Mouse (Mus musculus) right cerebral cortex, adult 2 months (tissue): ENCODE results near the gene Elane.
A peak's percentile ranks its signal among the peaks of the same experiment; 100 is the strongest.

Experiments
- DNase-seq, 2 experiments: peaks; one replicate each; pipeline ENCODE4 v3.0.0; 2021 to 2022; ENCODE audit warnings: low spot score in 2 of 2

Elane gene

DNA sequence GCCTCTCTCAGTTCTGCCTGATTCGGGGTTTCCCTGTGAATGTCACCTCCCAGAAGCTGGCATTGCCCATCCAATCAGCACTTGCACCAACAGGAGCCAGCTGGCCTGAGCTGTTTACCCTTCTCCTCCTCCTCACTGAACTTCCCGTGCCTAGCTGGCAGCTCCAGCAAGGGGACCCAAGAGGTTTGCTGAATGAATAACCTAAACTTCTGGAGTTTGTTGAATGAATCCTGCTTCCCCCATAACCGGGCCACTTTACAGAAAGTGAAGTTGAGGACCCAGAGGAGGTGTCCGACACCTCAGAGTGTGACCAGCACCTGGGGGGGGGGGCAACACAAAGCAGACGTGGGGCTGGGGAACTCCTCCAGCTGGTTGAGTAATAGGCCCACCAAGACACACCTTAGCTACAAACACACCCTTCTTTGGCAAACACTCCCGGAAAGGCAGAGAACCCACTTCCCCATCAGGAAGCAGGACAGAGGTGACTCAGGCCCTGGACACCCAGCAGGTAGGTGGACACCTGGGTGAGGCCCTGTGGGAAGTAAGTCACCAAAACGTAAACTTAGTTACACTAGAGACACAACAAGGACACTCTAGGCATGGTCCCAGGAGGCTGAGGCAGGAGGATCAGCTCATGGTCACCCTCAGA is 29.0 kb downstream of the Elane start:
- no peak for DNase-seq

DNA sequence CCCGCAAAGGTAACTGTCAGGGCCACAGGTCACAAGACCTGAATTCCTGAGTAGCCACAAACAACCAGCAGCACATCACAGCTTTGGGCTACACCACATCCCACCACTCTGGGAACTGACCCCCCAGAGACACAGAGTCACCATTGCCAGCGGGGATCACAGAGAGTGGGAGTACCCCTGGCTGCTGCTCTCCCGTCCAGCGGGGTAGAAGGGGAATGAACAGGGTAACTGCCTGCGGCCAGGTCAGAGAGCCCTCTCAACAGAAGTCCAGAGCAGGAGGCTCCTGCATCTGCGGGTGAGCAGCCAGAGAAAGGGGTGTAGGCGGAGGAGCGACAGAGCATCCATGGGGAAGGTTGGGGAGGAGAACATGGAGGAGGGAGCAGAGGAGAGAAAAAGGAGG is 30.0 kb downstream of the Elane start:
- no peak for DNase-seq

DNA sequence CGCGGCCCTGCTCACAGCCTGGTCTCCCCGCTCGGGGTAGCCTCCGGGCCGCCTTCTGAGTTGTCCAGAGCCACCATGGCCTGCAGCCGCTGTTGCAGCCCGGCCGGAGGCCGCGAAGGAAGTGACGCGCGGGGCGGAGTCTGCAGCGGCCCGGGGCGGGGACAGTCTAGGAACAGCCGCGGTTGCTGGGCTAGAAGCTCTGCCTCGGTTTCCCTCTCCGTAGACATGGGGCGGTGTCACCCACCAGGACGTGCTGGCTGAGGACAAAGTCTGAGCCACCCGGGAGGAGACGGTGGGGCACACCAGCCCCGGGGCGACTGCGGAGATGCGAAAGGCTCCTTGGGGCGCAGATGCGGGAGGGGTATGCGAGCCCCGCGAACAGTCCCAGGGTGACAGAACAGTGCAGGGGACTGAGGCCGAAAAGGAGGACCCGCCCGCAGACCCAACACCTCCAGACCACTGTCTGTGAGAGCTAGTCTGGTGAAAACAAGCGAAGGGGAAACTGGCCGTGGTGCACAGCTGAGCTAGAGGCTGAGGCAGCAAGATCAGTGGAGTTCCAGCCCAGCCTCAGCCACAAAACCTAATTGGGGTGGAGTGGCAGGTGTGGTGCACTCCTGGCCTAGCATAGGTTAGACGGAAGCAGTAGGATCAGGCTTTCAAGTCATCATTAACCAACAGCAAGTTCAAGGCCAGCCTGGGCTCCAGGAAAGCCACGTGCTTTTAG is 30.9 kb downstream of the Elane start, which contains the start of gene Kiss1r:
TSS of gene Kiss1r (plus strand) at position 164 of the 724 bp plus-strand sequence.
- DNase-seq: peak; percentile 82 to 89

DNA sequence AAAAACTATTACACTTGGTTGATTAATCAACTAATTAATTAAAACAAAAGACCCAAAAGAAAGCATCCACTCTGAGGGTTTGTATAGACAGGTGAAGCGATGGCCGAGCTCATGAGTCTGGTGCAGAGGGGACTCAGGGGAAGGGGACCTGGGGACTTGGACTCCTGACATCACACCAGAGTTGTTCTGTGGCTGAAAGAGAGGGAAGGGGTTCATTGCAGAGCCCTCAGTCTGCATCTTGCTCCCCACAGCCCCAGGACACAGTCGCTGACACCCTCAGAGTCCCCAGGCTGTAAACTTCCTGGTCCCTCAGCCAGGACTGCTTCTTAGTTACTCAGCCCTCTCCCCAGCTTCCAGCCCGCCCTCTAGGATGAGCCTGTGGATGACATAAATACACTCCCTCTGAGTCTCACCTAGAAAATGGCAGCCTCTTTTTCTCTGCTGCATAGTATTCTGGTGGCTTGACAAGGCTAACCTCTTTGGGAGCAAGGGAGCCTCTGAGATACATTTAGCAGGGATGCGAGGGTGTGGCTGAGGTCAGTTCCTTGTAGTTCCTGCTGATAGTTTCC is 31.6 kb downstream of the Elane start:
- DNase-seq: no peak

DNA sequence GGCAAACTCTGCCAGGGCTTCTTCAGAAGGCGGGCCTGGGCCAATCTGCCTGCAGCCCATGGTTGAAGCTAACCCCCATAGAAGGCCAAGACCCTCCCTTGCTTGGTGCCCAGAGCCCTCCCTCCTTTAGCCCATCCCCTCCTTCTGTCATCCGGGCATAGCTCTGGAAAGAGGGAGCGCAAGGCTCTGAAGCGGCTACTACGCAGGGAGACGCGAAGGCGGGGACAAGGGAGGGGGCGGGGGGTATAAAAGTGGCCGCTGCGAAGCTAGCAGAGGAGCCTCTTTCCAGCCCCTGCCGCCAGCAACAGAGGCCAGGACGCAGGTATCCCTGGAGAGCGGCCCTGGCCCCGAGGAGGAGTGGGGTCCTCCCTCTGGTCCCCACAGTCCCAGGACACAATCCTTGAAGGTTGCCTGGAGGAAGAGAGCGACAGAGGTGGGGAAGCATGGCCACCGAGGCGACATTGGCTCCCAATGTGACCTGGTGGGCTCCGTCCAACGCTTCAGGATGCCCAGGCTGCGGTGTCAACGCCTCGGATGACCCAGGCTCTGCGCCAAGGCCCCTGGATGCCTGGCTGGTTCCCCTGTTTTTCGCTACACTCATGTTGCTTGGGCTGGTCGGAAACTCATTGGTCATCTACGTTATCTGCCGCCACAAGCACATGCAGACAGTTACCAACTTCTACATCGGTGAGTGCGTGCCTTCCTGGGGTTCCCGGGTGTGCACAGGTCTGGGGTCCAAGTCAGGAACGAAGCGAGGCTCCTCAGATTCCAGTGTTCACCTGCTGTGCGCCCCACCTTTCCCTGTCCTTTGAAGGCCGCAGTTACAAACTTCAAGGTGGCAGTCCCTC is 32.4 kb downstream of the Elane start:
- DNase-seq: no peak

DNA sequence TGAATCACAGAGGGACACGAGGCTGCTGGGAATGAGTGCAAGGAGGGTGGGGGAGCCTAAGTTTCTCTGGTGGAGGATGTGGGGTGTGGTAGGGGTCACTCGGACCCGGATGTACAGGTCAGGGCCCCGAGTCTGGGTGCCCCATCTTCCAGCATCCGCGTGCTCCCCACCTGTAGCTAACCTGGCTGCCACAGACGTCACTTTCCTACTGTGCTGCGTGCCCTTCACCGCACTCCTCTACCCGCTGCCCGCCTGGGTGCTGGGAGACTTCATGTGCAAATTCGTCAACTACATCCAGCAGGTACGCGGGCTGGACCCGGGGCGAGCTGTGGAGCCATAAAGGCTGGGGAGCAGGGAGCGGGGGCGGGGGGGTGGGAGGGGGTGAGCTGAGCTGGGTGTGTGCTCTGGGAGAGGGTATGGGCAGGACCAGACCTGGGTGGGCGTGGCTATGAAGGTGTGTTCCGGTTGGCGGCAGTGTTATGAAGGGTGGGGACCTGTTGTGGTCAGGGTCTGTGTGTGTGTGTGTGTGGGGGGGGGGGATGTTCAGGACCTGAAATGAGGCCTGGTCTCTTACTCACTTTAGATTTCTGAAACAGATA is 33.3 kb downstream of the Elane start:
- no peak for DNase-seq

DNA sequence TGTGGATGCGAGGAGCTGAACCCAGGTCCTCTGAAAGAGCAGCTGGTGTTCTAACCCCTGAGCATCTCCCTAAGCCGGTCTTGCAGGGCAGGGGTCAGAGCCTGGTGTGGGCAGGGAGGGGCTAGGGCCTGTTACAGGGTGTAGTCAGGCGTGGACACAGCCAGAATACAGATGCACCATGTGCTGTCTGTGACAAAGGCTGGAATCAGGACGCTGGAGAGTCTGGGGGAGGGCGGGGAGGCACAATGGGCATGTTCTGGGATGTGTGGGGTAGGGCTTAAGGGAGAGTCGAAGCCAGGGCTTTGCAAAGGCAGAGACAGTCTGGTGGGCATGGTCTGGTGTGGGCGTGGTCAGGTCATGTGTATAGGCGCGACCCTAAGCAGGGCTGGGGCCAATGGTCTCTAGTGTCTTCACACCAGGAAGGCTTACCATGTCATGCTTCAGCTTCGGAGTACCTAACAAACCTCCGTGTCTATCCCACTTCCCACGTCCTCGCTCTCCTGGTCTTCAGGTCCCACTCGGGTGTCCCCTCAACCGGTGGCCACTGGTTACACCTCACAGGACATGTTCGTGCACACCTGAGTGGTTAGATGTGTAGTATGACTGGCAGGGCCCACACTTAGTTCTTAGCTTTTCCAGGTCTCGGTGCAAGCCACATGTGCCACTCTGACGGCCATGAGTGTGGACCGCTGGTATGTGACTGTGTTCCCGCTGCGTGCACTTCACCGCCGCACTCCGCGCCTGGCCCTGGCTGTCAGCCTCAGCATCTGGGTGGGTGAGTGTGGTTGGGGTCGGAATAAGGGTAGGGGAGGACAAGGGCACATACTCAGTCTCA is 34.2 kb downstream of the Elane start:
- no peak for DNase-seq

DNA sequence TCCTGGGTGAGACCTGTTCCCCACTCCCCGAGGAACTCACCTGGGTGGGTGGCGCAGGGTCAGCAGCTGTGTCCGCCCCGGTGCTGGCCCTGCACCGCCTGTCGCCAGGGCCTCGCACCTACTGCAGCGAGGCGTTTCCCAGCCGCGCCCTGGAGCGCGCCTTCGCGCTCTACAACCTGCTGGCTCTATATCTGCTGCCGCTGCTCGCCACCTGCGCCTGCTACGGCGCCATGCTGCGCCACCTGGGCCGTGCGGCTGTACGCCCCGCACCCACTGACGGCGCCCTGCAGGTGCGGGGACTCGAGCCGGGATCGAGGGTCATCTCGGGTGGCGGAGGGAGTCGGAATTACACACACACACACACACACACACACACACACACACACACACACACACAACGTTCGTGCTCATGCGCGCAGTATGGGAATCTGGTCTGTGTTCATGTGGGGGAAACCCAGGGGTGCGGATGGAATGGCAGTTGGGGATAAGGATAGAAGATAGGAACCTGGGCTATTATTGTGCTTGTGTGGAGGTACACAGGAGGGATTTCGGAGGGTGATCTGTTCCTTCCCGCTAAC is 35.0 kb downstream of the Elane start, which contains the start of gene R3hdm4:
TSS of gene R3hdm4 (minus strand) at position 251 of the 578 bp plus-strand sequence.
- no peak for DNase-seq

DNA sequence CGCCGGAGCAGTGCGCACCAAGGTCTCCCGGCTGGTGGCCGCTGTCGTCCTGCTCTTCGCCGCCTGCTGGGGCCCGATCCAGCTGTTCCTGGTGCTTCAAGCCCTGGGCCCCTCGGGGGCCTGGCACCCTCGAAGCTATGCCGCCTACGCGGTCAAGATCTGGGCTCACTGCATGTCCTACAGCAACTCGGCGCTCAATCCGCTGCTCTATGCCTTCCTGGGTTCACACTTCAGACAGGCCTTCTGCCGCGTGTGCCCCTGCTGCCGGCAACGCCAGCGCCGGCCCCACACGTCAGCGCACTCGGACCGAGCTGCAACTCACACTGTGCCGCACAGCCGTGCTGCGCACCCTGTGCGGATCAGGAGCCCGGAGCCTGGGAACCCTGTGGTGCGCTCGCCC is 35.5 kb downstream of the Elane start:
- no peak for DNase-seq

DNA sequence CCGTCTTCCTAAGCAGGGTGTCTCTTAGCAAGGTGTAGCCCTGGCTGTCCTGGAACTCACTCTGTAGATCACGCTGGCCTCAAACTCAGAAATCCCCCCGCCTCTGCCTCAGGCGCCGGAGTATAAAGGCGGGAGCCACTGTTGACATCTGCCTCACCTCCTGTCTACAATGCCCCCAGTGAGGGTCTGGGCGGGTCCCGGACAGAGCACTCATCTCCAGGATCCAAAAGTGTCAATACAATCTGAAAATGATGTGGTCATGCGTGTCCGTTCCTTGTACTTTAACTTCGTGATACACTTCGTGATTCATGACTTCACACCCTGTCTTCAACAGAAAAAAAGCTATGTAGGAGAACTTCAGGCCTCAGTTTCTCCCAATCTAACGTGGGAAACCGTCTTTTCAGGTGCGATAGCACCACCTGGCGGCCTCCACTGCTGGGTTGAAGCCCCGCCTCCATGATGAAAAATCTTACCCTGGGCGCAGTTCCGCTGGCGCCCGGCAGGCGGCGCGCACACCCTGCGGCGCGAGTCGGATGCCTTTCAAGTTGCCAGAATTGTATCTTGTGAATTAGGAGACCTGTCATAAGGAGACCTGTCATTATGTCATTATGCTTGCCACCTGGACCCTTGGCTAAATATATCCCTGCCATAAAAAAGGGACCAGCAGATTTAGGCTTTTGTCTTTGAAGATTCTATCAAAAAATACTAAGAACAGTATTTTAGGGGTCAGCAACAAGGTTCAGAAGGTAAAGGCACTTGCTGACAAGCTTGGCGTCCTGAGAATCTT is 39.1 kb downstream of the Elane start:
- DNase-seq: peak; percentile 98 to 99

DNA sequence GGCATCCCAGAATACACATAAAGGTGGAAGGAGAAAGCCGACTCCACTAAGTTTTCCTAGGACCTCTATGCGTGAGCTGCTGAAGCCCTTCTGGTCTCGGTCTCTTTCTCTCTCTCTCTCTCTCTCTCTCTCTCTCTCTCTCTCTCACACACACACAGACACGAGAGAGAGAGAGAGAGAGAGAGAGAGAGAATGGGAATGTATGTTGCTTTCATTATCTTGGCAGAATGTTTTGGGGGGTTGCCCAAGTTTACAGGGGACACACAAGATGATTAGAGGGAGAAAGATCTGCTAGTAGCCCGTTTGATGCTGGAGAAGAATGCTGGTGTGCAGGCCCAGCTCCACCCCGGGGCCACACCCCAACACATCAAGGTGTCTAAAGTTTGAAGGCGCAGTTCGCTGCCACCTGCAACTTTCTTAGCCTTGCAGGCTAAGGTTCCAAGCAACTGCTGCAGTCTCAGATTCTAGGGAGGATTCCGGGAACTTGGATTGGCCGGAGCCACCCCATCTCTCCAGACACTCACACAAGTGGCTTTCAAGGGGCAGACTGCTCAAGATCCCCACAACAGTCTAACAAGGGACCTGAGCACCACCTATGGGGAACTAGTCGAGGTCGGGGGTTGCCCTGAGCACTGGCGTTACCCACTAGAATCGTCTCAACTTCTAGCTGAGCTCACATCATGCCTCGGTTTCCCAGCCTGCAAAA is 39.9 kb downstream of the Elane start:
- DNase-seq: no peak

DNA sequence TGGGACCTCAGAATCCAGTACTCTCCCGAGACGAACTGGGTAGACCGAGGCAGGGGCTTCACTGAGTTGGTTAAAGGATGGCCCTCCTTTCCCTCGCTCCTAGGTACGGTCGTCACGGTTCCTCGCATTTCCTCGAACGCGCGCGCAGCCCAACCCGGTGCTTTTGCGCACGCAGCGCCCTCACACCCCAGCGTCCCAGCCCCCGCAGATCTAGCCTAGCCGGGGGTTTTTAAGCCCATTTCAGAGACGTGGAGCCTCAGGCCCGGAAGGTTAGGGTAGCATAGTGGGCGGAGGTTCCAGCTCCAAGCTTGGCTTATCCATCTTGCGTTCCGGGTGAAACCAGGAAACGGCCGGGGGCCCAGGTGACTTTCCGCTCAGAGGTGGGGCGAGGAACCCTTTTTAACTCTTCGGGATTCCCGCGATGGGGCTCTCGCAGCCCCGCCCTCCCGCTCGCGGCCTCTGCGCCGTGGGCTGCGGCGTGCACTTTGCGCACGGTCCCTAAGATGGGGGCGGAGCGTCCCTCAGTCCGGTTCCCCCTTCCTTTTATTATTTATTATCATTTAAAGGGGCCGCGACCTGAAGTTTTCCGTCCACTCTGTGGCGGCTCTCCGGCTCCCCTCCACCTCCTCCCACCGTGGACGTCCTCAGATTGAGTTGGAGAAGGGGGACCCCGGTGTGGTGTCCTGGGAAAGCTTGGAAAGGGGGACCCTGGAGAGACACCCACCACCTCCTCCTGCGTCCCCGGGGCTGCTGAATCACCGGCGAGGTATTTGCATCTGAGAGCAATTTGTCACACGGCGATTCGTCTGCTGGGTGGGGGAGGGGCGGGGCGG is 40.7 kb downstream of the Elane start, which contains the start of gene Arid3a:
TSS of gene Arid3a (plus strand) at position 553 of the 833 bp plus-strand sequence.
- DNase-seq: peak; percentile 85 to 89

DNA sequence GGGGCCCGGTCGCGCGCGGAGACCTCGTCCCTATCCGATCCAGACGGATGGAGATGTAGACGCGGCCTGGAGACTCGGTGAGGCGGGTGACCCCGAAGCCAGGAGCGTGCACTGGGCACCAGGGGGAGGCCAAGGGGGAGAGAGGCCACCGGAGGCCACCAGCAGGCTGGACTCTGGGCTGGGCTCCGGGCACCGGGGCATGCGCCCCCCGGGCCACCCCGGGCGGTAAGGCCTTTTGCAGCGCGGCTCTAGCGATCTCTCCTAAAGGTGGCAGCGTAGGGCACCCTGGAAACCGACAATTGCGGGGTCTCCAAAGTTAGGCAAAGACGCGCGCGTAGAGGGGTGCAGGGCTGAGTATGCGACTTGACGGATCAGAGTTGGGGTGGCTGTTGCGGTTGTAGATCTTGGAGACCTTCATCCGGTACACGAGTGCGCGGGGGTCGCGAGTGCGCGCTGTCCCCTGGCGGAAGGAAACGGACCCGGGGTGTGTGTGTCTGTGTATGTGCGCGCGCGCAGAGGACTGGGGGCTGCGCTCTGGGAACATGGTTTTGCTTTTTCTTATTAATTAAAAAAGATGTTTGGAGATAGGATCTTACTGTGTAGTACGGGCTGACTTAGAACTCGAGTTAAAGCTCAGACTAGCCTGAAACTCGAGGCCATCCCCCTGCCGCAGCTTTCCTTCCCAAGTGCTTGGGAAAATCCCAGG is 41.4 kb downstream of the Elane start:
- peak; percentile 63 for DNase-seq

DNA sequence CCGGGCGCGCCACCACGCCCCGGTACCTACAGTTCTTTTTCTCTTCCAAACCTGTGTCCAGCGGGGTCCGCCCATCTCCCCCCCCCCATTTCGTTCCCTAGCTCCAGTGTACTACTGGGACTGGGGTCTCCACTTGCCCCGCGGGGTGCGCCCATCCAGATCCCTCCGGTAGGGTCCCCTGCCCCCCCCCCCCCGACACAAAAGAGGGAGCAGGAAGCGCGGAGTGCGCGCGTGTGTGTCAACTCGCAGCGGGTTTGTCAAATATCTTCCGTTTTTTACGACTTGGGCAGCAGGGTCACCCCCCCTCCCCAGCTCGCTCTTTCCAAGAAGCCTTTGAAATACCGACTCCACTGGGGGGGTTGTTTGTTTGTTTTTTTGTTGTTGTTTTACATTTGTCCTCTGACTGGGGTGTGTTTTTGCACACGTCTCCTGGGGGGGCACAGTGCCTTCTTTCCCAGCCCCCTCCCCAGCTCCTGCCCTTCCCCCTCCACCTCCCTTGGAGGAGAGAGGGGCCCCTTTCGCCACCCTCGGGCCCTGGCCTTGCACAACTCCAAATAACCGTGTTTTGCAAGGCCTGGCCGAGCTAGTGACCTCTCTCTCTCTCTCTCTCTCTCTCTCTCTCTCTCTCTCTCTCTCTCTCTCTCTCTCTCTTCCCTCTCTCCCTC is 42.1 kb downstream of the Elane start:
- DNase-seq: no peak

DNA sequence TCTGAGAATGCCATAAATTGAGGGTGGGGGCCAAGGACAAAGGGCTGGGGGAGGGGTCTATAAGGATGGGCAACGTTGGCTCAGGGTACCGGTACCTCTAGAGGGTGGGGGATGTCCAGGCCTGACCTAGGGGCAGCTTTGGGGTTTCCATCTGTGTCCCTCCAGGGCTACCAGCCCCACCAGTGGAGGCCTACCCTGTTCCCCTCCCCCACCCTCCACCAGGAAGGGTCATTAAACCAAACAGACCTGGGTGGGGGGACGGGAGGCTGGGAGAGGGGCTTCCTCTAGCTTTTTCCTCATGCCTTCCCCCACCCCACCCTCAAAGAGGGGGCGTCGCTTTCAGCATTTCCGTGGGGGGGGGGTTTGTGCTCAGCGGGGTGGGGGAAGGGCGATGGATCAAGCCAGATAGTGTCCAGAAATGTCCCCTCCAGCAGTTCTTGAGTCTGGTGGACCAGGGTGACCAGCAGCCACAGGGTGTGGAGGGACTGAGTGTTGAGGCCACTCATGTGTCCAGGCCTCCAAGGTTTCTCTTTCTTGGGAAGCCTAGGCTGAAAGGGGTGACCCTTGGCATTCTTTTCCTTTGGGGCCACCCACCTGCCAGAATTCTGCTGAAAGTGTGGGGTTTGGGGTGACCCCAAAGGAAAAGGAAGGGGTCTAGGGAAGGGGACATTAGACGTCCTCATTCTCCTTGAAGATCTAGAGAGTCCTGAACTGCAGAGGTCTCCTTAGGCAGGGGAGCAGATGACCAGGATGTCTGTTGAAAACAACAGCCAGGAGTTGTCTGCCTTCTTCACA is 43.1 kb downstream of the Elane start:
- DNase-seq: no peak
